Mouse (Mus musculus) liver, embryonic 11.5 days (tissue): ENCODE results near the gene Nrbf2. TPM values are rescaled to one million over a fixed set of nuclear protein-coding genes. Genes with fewer than 3 reads are reported as not detected.

Experiments used
- ATAC-seq: fragments of 200-750 bp; cut with Nextera tagmentation; replicated peaks from 2 replicates; pipeline ENCODE4 v1.8.0; 2017; ENCODE audit warnings: moderate number of reproducible peaks, mild to moderate bottlenecking, moderate TSS enrichment, moderate library complexity; ENCODE audit not compliant: low FRiP score
- DNase-seq: peaks from one replicate; pipeline ENCODE4 v3.0.0-alpha.2; 2017; ENCODE audit warnings: low spot score
- H3K27ac ChIP-seq: fragments of 300-500 bp; sonication (generic); 2 replicates; pipeline ENCODE4 v1.5.1; 2014; ENCODE audit warnings: mild to moderate bottlenecking, low read depth, low read length, control low read depth
- H3K27me3 ChIP-seq: fragments of 300-500 bp; sonication (generic); replicated peaks from 2 replicates; pipeline ENCODE4 v1.6.1; 2014; ENCODE audit warnings: low read length, mixed read lengths; ENCODE audit not compliant: control insufficient read depth, insufficient read depth
- H3K36me3 ChIP-seq: fragments of 300-500 bp; sonication (generic); 2 replicates; pipeline ENCODE4 v1.6.1; 2014; ENCODE audit warnings: mild to moderate bottlenecking, low read length, moderate library complexity, mixed read lengths; ENCODE audit not compliant: control insufficient read depth, insufficient read depth
- H3K4me1 ChIP-seq: fragments of 300-500 bp; sonication (generic); replicated peaks from 2 replicates; pipeline ENCODE4 v1.6.1; 2014; ENCODE audit warnings: low read length, mixed read lengths; ENCODE audit not compliant: control insufficient read depth, insufficient read depth
- H3K4me2 ChIP-seq: fragments of 300-500 bp; sonication (generic); 2 replicates; pipeline ENCODE4 v1.6.1; 2014; ENCODE audit warnings: mild to moderate bottlenecking, control low read depth, moderate library complexity
- H3K4me3 ChIP-seq: fragments of 300-500 bp; sonication (generic); 2 replicates; pipeline ENCODE4 v1.5.1; 2014; ENCODE audit warnings: low read depth, low read length, control low read depth
- H3K9ac ChIP-seq: fragments of 300-500 bp; sonication (generic); 2 replicates; pipeline ENCODE4 v1.6.1; 2014; ENCODE audit warnings: low read depth, low read length, control low read depth
- H3K9me3 ChIP-seq: fragments of 300-500 bp; sonication (generic); 2 replicates; pipeline ENCODE4 v1.6.1; 2016; ENCODE audit warnings: low read length, inconsistent platforms, mixed read lengths; ENCODE audit not compliant: control insufficient read depth
- WGBS: fragments of 180-500 bp; shearing (Covaris S2); extraction: QIAGEN DNeasy Blood & Tissue Kit; methylation state at CpG from one replicate; pipeline ENCODE4 v1.1.7; 2014; 5-methylcytosine and 5-hydroxymethylcytosine counted together
- polyA plus RNA-seq: library from polyadenylated mRNA; unstranded; fragments of >200 nt; fragmentation: Nextera tagmentation; extraction: Ambion mirVana; gene quantifications from 2 replicates; pipeline ENCODE4 v1.2.1, GENCODE M21; 2014

Nrbf2 gene
- polyA plus RNA-seq, 1 experiment from 2014 or later = 44.0 TPM

DNA sequence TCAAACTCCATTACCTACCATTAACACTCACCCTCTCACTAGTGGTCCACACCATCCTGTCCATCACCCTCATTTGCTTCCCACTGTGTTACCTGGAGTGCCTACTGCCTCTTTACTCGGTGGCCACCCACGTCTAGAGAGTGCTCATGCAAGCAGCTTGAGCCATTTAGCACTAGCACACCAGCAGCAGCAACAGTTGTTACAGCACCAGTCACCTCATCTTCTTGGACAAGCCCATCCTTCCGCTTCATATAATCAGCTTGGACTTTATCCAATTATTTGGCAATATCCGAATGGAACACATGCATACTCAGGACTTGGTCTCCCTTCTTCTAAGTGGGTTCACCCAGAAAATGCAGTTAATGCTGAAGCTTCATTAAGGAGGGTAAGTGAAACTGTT lies 64.9 kb downstream of the Nrbf2 start:
- no peak overlapping the region for H3K9ac ChIP-seq
- H3K4me1 ChIP-seq = no peaks in the 10 kb centered on the region
- no peaks in the 10 kb centered on the region for H3K9me3 ChIP-seq
- no peak overlapping the region for H3K4me3 ChIP-seq
- no peak overlapping the region for H3K27ac ChIP-seq
- ATAC-seq (no peak), DNase-seq (no peak)
- H3K27me3 ChIP-seq = no peaks in the 10 kb centered on the region
- H3K36me3 ChIP-seq = peaks cover 26% of the 10 kb centered on the region
- no peak overlapping the region for H3K4me2 ChIP-seq
- 87% methylated on average over 4 of the region's 4 CpGs for WGBS

DNA sequence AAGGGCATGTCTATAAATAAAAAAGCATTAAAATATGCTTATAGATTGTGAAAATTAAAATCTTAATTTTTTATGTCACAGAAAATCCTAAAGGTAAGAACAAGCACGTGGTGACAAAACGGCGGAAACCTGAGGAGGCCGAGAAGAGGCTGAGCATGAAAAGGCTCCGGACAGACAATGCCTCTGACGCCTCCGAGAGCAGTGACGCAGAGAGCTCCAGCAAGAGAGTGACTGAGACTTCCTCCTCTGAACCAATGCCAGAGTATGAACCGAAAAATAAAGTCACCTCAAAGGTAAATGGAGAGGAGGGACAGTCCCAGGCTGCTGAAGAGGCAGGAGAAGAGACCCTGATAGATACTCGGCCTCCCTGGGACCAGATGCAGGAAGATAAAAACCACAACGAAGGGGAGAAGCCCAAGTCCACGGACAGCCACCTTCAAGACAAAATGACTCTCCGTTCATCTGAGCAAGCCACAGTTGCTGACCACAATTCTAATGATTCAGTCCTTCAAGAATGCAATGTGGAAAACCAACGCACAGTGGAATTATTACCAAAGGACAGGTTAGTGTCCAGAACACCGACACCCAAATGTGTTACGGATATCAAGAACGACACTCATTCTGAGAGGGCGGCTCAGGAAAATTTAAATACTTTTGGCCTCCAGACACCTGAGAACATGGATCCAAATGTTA lies 66.1 kb downstream of the Nrbf2 start:
- H3K27ac ChIP-seq = no peak overlapping the region
- ATAC-seq = no peak
- H3K27me3 ChIP-seq = no peaks in the 10 kb centered on the region
- no peak overlapping the region for H3K4me3 ChIP-seq
- H3K9ac ChIP-seq = no peak overlapping the region
- no peaks in the 10 kb centered on the region for H3K9me3 ChIP-seq
- H3K4me2 ChIP-seq = no peak overlapping the region
- peaks cover 22% of the 10 kb centered on the region for H3K36me3 ChIP-seq
- DNase-seq = no peak
- 88% methylated on average over 18 of the region's 18 CpGs for WGBS
- H3K4me1 ChIP-seq = no peaks in the 10 kb centered on the region

DNA sequence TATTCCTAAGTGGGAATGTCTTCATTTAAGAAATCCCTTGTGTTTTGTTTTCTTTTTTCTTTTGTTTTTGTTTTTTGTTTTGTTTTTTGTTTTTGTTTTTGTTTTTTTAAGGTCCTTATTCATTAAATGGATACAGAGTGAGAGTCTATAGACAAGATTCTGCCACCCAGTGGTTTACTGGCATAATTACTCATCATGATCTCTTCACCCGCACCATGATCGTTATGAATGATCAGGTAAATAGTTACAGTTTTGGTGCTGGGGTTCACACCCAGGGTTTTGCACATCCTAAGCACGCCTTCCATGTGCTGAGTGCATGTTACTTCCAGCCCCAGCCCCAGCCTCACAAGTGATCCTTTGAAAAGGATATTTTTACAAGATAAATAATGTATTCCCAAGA lies 68.2 kb downstream of the Nrbf2 start:
- H3K27ac ChIP-seq = no peak overlapping the region
- ATAC-seq (no peak), DNase-seq (no peak)
- peaks cover 18% of the 10 kb centered on the region for H3K36me3 ChIP-seq
- no peak overlapping the region for H3K4me3 ChIP-seq
- H3K27me3 ChIP-seq = no peaks in the 10 kb centered on the region
- H3K4me2 ChIP-seq = no peak overlapping the region
- no peaks in the 10 kb centered on the region for H3K4me1 ChIP-seq
- no peak overlapping the region for H3K9ac ChIP-seq
- H3K9me3 ChIP-seq = no peaks in the 10 kb centered on the region
- 93% methylated on average over 3 of the region's 3 CpGs for WGBS

Other genes starting within 250 kb of the Nrbf2 start
- gene Jmjd1c, start 189.2 kb downstream of the Nrbf2 start, polyA plus RNA-seq = 26.0 and 31.6 TPM in 2 replicates
- gene Reep3, start 188.4 kb downstream of the Nrbf2 start, polyA plus RNA-seq = 11.5 and 12.4 TPM in 2 replicates